Mouse (Mus musculus) induced T-regulatory cell, adult 2 months (primary cell): ENCODE measurements around the gene Unk.
"Not testable (repeated sequence)": the region's sequence is repeated elsewhere in the genome, so short reads cannot be mapped to it uniquely, and the experiment has no call there.

Source experiments
- DNase-seq: peaks from one replicate; pipeline ENCODE4 v3.0.0-alpha.2; 2012; ENCODE audit warnings: low read depth

The Unk gene

GRCm38 (mm10) chr11:116010146-116010545, 20.0 kb upstream of the Unk start:
- no peak for DNase-seq

- DNase-seq = no peak
These were observed 19.2 kb upstream of the Unk start for GRCm38 (mm10) chr11:116010948-116011347.

DNA sequence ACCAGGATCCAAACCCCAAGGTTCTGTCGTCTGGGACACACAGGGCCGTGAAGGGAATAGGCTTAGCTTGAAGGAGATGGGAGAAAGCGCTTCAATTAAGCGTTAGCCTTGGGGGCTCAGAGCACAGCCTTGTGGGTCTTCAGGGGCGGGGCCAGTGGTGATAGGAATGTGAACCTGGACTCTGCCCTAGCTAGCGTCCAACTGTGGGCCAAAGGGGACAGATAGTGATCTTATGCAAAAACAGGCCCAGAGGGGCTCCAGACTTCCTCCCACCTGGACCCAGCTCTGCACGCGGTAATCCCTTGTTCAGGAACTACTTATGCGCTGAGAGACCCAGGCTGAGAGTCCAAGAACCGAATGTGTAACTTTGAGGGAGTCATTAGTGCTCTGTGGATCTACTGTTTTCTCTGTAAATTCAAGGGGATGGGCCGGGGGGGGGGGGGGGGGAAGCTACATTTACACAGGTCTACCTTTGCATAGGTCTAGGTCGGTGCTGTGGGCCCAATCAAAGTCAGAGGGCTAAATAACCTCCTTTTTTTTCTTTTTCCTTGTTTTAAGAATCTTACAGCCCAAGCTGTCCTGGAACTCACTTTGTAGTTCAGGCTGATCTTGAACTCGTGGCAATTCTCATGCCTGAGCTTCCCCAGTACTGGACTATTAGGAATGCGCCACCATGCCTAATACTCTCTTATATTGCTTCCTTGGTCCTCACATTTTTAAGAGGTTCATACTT, 18.4 kb upstream of the Unk start:
- no peak for DNase-seq

DNA sequence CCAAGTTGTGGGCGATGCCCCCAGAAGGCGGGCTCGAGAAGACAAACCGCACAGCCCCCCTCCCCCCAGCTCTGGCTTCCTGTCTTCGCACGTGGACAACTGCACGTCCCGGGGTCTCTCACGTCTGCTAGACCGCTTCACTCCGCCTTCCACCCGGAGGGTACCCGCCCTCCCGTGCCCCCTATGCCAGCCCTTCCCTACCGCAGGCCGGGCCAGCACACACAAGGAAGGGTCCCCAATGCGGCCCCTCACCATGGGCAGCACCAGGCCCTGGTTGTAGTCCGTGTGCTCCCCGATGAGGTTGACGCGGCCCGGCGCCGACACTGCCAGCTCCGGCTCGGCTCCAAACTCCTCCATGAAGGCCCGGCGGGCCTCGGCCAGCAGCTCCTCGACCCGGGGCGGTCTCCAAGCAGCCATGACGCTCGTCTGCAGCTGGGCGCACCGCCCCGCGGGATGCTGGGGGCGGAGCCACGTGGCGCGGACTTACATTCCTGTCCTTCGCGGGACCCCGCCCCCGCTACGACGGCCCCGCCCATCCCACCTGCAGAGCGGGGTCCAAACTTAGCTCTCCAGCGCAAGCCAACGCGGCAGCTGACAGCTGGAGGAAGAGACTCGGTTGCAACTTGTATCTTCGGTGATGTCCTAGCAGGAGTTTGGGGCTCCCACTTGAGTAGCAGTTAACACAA, 17.7 kb upstream of the Unk start, which contains the start of gene Galk1:
TSS of gene Galk1 (minus strand) at position 458 of the 686 bp plus-strand sequence.
- peak; percentile 92 for DNase-seq

GRCm38 (mm10) chr11:116014821-116015220, 15.3 kb upstream of the Unk start:
- no peak for DNase-seq

DNA sequence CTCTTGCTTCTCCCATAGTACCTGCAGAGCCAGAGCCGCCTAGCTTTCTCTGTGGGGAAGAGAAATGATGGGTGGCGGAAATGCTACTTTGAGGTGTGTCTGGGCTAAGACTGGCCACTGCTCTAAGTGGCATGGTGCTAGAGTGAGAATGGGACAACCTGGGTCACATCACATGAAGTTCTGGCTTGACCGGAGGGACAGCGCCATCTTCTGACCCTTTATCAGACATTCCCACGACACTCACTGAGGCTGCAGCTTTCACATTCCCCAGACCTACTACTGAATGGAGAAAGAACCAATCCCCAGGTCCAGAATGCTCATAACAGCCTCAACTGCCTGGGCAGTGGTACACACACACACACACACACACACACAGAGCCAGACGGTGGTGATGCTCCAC, 12.0 kb upstream of the Unk start:
- DNase-seq = peak; percentile 60

GRCm38 (mm10) chr11:116018867-116019266, 11.3 kb upstream of the Unk start:
- DNase-seq = not testable (repeated sequence)

- peak; percentile 38 for DNase-seq
These were observed 10.7 kb upstream of the Unk start for GRCm38 (mm10) chr11:116019360-116019791.

- peak; percentile 50 for DNase-seq
These were observed 10.1 kb upstream of the Unk start for GRCm38 (mm10) chr11:116019976-116020411.

DNA sequence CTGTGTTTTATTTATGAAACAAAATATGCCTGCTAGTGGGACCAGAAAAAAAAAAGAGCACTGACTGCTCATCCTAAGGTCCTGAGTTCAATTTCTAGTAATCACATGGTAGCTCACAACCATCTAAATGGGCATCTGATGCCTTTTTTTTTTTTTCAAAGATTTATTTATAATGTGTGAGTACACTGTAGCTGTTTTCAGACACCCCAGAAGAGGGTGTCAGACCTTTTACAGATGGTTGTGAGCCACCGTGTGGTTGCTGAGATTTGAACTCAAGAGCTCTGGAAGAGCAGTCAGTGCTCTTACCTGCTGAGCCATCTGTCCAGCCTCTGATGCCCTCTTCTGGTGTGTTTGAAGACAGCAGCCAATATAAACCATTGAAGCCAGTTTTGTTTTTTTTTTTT, 9.6 kb upstream of the Unk start:
- DNase-seq = peak; percentile 63

DNA sequence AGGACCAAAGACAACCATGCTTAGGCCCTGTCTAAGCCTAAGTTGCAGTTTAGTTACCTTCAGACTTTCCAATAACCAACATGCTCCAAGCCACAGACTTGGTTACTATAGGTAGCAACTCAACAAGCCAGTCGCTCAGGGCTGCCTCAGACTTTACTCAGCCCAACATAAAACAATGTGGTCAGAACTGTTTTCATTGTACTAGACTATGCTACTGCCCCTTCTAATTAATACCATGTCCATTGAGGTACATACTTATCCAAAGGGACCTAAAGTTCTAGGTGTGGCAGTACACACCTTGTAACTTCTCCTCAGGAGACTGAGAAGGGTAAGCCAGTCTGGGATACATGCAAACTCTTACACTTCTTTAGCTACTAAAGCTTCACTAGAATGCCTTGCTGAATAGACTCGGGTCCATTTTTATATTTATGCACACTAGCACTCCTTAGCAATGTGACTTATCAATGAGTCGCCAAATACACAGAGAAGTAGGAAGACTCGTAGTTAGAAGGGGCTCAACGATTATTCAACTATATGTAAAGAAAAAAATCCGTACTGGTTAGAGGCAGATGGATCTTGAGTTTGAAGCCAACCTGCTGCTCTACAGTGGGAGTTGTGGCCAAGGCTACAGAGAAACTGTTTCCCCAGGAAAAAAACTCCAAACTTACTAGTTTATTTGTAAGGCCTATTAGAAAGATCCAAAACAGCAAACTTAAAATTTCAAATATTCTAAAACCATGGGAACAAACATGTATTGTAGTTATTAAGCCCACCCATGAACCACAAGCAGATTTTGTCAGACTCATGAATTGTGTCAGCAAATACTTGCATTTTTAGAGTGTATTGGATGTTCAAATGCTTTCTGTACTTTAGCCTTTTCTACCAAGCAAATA, 8.5 kb upstream of the Unk start:
- peak; percentile 43 for DNase-seq

DNA sequence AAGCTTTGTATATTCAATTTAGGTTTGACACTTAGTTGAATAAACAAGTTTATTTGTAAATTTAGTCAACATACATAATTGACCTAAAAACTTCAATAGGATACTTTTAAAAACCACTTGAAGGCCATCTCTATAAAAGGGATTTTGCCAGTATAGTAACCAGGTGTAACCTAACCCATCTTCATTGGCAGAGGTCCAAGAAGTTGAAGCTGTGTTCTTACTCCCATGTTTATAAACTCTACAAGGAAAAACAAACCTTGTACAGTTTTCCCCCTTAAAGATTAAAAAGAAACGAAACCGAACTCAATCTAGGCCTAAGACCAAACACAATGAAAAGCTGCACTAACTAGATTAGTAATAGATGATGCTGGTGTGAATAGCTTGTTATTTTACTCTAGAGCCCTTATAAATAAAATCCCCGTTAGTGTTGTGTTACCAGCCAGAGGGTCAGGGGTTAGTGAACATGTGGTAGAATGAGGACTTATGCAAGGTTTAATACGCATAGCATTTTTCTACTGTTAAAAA, 7.8 kb upstream of the Unk start:
- peak; percentile 34 for DNase-seq

DNA sequence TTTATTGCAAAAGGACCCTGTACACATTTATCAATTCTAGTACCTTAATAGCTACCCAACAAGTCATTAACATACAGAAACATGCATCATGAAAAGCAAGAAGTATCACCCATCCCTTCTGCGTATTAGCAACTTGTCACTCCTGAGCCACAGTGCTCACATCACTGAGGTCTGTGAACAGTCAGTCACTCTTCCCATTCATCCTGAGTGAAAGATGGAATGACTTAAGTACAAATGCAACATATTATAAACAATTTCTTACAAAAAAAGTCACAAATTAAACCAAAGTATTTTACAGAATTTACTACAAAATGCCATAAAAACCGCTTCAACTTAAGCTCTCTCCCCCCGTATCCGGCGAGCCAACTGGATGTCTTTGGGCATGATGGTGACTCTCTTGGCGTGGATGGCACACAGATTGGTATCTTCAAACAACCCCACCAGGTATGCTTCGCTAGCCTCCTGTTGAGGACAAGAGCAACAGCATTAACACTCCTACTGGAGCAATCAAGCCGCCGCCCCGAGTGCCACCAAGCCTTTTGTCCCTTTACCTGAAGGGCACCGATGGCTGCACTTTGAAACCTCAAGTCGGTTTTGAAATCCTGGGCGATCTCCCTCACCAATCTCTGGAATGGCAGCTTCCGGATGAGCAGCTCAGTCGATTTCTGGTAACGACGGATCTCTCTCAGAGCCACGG, 6.9 kb upstream of the Unk start:
- DNase-seq = peak; percentile 53

GRCm38 (mm10) chr11:116023771-116024355, 6.3 kb upstream of the Unk start:
- peak; percentile 91 for DNase-seq

GRCm38 (mm10) chr11:116024356-116024808, 5.7 kb upstream of the Unk start:
- peak; percentile 99 for DNase-seq

DNA sequence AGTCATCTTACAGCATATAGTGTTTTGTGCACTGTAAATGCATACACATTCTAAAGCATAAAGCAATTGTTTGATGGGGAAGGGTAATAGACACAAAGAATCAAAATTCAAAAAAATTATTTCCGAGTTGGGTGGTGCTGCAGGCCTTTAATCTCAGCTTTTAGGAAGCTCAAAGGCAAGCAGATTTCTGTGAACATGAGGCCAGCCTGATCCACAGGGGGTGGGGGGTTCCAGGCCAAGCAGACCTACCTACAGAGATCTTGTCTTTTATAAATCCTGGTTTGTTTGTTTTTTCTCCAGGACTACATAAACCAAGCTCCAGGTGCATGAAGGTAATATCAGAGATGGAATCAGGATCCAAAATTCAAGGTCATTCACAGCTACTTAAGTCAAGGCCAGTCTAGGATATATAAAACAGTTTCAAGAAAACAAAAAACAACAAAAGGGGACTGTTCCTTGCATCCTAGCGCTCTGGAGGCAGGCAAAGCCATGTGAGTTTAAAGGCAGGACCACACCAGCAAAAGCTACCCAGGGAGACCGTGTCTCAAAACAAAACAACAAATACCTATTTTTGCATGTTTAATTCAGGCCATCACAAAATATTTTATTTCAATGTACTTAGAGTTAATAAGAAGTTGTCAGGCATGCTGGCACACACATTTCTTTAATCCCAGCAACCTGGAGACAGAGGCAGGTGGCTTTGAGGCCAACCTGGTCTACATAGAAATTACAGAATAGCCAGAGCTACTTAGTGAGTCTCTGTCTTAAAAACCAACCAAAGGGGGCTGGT, 4.9 kb upstream of the Unk start:
- no peak for DNase-seq

- DNase-seq = no peak
These were observed 2.4 kb upstream of the Unk start, which contains the start of gene H3f3b for GRCm38 (mm10) chr11:116027756-116028155. TSS of gene H3f3b (minus strand) at chr11:116027962.

- no peak for DNase-seq
These were observed 1.8 kb upstream of the Unk start for GRCm38 (mm10) chr11:116028177-116028865.

DNA sequence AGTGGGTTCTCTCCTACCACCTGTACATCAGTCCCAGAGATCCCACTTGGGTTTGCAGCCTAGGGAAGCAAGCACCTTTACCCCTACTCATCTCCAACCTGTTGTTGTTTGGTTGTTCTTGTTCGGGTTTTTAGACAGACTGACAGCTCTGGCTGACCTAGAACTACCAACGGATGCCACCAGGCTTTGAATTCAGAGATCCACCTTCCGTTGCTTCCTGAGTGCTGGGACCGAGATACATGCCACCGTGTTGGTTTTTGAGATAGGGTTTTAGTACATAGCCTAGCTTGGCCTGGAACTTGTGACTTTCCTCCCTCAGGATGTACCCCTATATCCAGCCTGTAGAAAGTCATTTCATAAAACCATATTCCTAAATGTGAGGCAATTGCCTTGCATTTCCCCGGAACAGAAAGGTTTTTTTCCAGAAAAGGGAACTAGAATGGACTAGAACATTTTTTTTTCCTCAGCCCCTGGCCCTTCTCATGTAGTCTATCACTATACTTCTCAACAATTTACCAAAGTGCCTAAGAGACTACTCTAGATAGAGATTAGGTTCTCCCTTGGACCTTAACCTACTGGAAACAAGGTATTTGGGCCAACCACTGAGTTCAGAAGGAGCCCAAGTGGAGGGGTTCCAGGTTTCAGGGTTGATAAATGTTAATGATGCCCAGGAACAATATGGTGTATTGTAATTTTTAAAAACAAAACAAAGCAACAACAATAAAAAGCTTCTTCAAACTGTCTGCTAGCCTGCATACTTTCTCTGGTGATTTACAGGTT, 846 bp upstream of the Unk start:
- DNase-seq = no peak
